12 mouse cellular contexts compared by ENCODE assay signal in the genomic region with DNA sequence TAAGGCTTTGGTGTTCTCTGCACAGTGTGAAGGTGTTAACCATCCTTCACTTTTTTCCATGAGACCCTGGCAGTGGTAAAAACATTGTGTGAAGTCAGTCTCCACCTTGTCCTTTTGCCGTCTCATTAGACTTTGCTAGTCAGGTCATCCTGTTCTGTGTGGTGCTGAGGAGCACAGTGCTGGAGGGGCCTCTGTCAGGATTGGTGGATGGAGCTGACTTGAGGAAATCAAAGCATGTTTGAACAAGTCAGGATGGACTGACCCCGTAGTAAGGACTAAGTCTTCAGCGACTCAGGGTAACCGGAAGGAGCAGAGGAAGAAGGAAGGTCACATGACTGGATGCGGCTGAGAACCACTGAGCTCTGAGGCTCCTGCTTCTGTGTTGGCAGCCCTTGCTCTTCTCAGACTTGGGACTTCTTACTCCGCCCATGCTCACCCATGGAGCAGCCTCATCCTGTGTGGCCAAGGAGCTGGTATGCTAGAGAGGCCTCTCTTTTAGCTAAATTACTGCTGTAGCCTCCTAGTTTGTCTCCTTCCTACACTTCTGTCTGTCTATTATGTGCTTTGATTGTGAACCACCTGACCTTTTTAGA. TPM values are rescaled to one million over a fixed set of nuclear protein-coding genes. Genes with fewer than 3 reads are reported as not detected.
DNase-seq lines count a peak whose midpoint lies in the region; ATAC-seq and TF ChIP-seq lines count a peak whose summit lies in the region.
"Had no signal": no experiment of that assay in that cellular context is flagged by ENCODE, and none has a peak within 500 bp of the region (broad histone marks: within the 10 kb centered on the region; RNA-seq: fewer than 3 reads in every experiment).

No protein-coding gene starts in this region.

- WGBS in forebrain, embryonic 11.5 days, result 82% methylated on average over 6 of the region's 6 CpGs
- WGBS in forebrain, embryonic 16.5 days, result 90% methylated on average over 6 of the region's 6 CpGs
- 52% methylated on average over 6 of the region's 6 CpGs for WGBS in kidney, adult 2 months
- WGBS in midbrain, embryonic 14.5 days, result 81% methylated on average over 6 of the region's 6 CpGs
- 87% methylated on average over 6 of the region's 6 CpGs for WGBS in midbrain, embryonic 16.5 days
- WGBS in stomach, embryonic 16.5 days, result 61% methylated on average over 6 of the region's 6 CpGs
- WGBS in thymus, adult 2 months, result 61% methylated on average over 6 of the region's 6 CpGs

- H3K4me1 ChIP-seq in forebrain, embryonic 11.5 days (replicated peaks; ENCODE audit: control insufficient read depth, insufficient read depth, low read length), result peaks cover 6% of the 10 kb centered on the region; the same call in 1 of the 2 replicates
- peaks cover 5% of the 10 kb centered on the region for H3K4me1 ChIP-seq in forebrain, embryonic 16.5 days (replicated peaks; ENCODE audit: control insufficient read depth, insufficient read depth, low read length)
- 0 out of 2 replicates have a peak, but pooled peaks cover 17% of the 10 kb centered on the region for H3K4me1 ChIP-seq in kidney, adult 2 months (ENCODE audit: control insufficient read depth, insufficient read depth, low read length)
- peaks cover 14% of the 10 kb centered on the region for H3K4me1 ChIP-seq in midbrain, embryonic 14.5 days (ENCODE audit: control insufficient read depth, insufficient read depth, low read length)
- H3K4me1 ChIP-seq in midbrain, embryonic 16.5 days (ENCODE audit: control insufficient read depth, insufficient read depth, low read length), result peaks cover 23% of the 10 kb centered on the region
- H3K4me1 ChIP-seq in stomach, embryonic 16.5 days (ENCODE audit: control insufficient read depth, insufficient read depth, low read length), result 0 out of 2 replicates have a peak, but pooled peaks cover 4% of the 10 kb centered on the region
- H3K4me1 ChIP-seq in thymus, adult 2 months (replicated peaks; ENCODE audit: control insufficient read depth, insufficient read depth, low read length), result no peaks in the 10 kb centered on the region
- H3K4me1 ChIP-seq: liver, embryonic 13.5 days had no signal

- no peaks in the 10 kb centered on the region for H3K36me3 ChIP-seq in forebrain, embryonic 11.5 days (ENCODE audit: control insufficient read depth, insufficient read depth, low read length)
- H3K36me3 ChIP-seq in forebrain, embryonic 16.5 days (ENCODE audit: control insufficient read depth, insufficient read depth), result no peaks in the 10 kb centered on the region
- no peaks in the 10 kb centered on the region for H3K36me3 ChIP-seq in kidney, adult 2 months (ENCODE audit: control insufficient read depth, insufficient read depth, low read length)
- H3K36me3 ChIP-seq in midbrain, embryonic 14.5 days (ENCODE audit: control insufficient read depth, insufficient read depth, low read length), result no peaks in the 10 kb centered on the region
- H3K36me3 ChIP-seq in midbrain, embryonic 16.5 days (ENCODE audit: control insufficient read depth, insufficient read depth, low read length), result no peaks in the 10 kb centered on the region
- H3K36me3 ChIP-seq in stomach, embryonic 16.5 days (ENCODE audit: control insufficient read depth, insufficient read depth, low read length), result no peaks in the 10 kb centered on the region
- H3K36me3 ChIP-seq in thymus, adult 2 months (ENCODE audit: control insufficient read depth, insufficient read depth, low read length), result no peaks in the 10 kb centered on the region
- H3K36me3 ChIP-seq: liver, embryonic 13.5 days had no signal

- no peak overlapping the region for H3K9ac ChIP-seq in forebrain, embryonic 11.5 days (ENCODE audit: low read length)
- H3K9ac ChIP-seq in forebrain, embryonic 16.5 days (replicated peaks; ENCODE audit: low read depth, low read length), result no peak overlapping the region
- no peak overlapping the region for H3K9ac ChIP-seq in midbrain, embryonic 14.5 days (replicated peaks; ENCODE audit: low read length)
- H3K9ac ChIP-seq in midbrain, embryonic 16.5 days (ENCODE audit: low read depth, low read length), result no peak overlapping the region
- no peak overlapping the region for H3K9ac ChIP-seq in stomach, embryonic 16.5 days (ENCODE audit: low read length)
- H3K9ac ChIP-seq: liver, embryonic 13.5 days had no signal

- no peak overlapping the region for H3K27ac ChIP-seq in forebrain, embryonic 11.5 days (ENCODE audit: low read depth, low read length)
- no peak overlapping the region for H3K27ac ChIP-seq in forebrain, embryonic 16.5 days (ENCODE audit: low read length)
- H3K27ac ChIP-seq in kidney, adult 2 months (ENCODE audit: insufficient read depth, low read depth, low read length), result peak overlapping the region; percentile 82
- H3K27ac ChIP-seq in midbrain, embryonic 14.5 days (replicated peaks; ENCODE audit: low read depth, low read length), result 0 out of 2 replicates have a peak overlapping the region, but pooled peaks have one; percentile 37
- H3K27ac ChIP-seq in midbrain, embryonic 16.5 days (ENCODE audit: low read length), result no peak overlapping the region
- peak overlapping the region; percentile 66 for H3K27ac ChIP-seq in stomach, embryonic 16.5 days (ENCODE audit: low read length)
- H3K27ac ChIP-seq in thymus, adult 2 months (ENCODE audit: control insufficient read depth, insufficient read depth, low read length), result no peak overlapping the region
- H3K27ac ChIP-seq: liver, embryonic 13.5 days had no signal

- no peaks in the 10 kb centered on the region for H3K27me3 ChIP-seq in forebrain, embryonic 11.5 days (ENCODE audit: control insufficient read depth, insufficient read depth, low read length)
- H3K27me3 ChIP-seq in forebrain, embryonic 16.5 days (replicated peaks; ENCODE audit: control insufficient read depth, insufficient read depth, low read length), result no peaks in the 10 kb centered on the region
- H3K27me3 ChIP-seq in kidney, adult 2 months (replicated peaks; ENCODE audit: control insufficient read depth, insufficient read depth, low read length), result no peaks in the 10 kb centered on the region
- no peaks in the 10 kb centered on the region for H3K27me3 ChIP-seq in midbrain, embryonic 14.5 days (ENCODE audit: control insufficient read depth, insufficient read depth, low read length)
- H3K27me3 ChIP-seq in midbrain, embryonic 16.5 days (ENCODE audit: control insufficient read depth, insufficient read depth, low read depth, low read length), result no peaks in the 10 kb centered on the region
- no peaks in the 10 kb centered on the region for H3K27me3 ChIP-seq in stomach, embryonic 16.5 days (ENCODE audit: control insufficient read depth, insufficient read depth, low read length)
- no peaks in the 10 kb centered on the region for H3K27me3 ChIP-seq in thymus, adult 2 months (ENCODE audit: control insufficient read depth, insufficient read depth, low read length)
- H3K27me3 ChIP-seq: liver, embryonic 13.5 days had no signal

- H3K4me2 ChIP-seq in forebrain, embryonic 11.5 days (ENCODE audit: low read depth, low read length, severe bottlenecking), result no peak overlapping the region
- no peak overlapping the region for H3K4me2 ChIP-seq in forebrain, embryonic 16.5 days (ENCODE audit: low read length)
- H3K4me2 ChIP-seq in midbrain, embryonic 14.5 days (ENCODE audit: low read length), result no peak overlapping the region
- H3K4me2 ChIP-seq in midbrain, embryonic 16.5 days (ENCODE audit: low read length), result no peak overlapping the region
- H3K4me2 ChIP-seq in stomach, embryonic 16.5 days (ENCODE audit: low read depth, low read length), result no peak overlapping the region
- H3K4me2 ChIP-seq: liver, embryonic 13.5 days had no signal

- ATAC-seq in forebrain, embryonic 11.5 days (replicated peaks; ENCODE audit: low FRiP score), result 0 out of 2 replicates have a peak, but pooled peaks have one; percentile 21
- ATAC-seq in forebrain, embryonic 16.5 days, result no peak
- no peak for ATAC-seq in midbrain, embryonic 14.5 days (ENCODE audit: low FRiP score, low TSS enrichment)
- ATAC-seq in midbrain, embryonic 16.5 days, result no peak
- ATAC-seq in stomach, embryonic 16.5 days (ENCODE audit: insufficient read depth, low FRiP score), result peak; percentile 60; the same call in 1 of the 2 replicates

- no peak for TF ChIP-seq CTCF in kidney, adult 2 months (conservative IDR thresholded peaks at IDR 0.05; ENCODE audit: insufficient read depth, insufficient read length, low read depth, low read length)
- TF ChIP-seq CTCF in thymus, adult 2 months (IDR thresholded peaks at IDR 0.05; ENCODE audit: borderline replicate concordance, control insufficient read depth, extremely low read depth, insufficient read depth, low read length, poor library complexity), result no peak

- H3K4me3 ChIP-seq in forebrain, embryonic 11.5 days (ENCODE audit: low read depth, low read length), result no peak overlapping the region
- H3K4me3 ChIP-seq in forebrain, embryonic 16.5 days (replicated peaks; ENCODE audit: low read length), result no peak overlapping the region
- no peak overlapping the region for H3K4me3 ChIP-seq in kidney, adult 2 months (ENCODE audit: insufficient read depth, low read depth, low read length)
- no peak overlapping the region for H3K4me3 ChIP-seq in midbrain, embryonic 14.5 days (replicated peaks; ENCODE audit: low read depth, low read length)
- H3K4me3 ChIP-seq in midbrain, embryonic 16.5 days (ENCODE audit: low read depth, low read length), result no peak overlapping the region
- H3K4me3 ChIP-seq in stomach, embryonic 16.5 days (replicated peaks; ENCODE audit: low read length), result no peak overlapping the region
- H3K4me3 ChIP-seq in thymus, adult 2 months (ENCODE audit: control insufficient read depth, insufficient read depth, low read length), result no peak overlapping the region
- H3K4me3 ChIP-seq: liver, embryonic 13.5 days had no signal

- no peak for DNase-seq in forebrain, embryonic 11.5 days (ENCODE audit: low spot score)
- peak; percentile 33 for DNase-seq in kidney, adult 2 months
- DNase-seq in kidney, adult 11 months, result no peak
- no peak for DNase-seq in midbrain, embryonic 14.5 days
- no peak for DNase-seq in thymus, adult 2 months
- DNase-seq: cerebellum, adult 18-20 months; gastrocnemius, postnatal 14 days; liver, embryonic 13.5 days; retina, postnatal 1 day had no signal

- no peaks in the 10 kb centered on the region for H3K9me3 ChIP-seq in forebrain, embryonic 11.5 days (ENCODE audit: control insufficient read depth, low read length)
- no peaks in the 10 kb centered on the region for H3K9me3 ChIP-seq in forebrain, embryonic 16.5 days (ENCODE audit: control insufficient read depth, low read length)
- no peaks in the 10 kb centered on the region for H3K9me3 ChIP-seq in midbrain, embryonic 14.5 days (ENCODE audit: control insufficient read depth, low read length)
- H3K9me3 ChIP-seq in midbrain, embryonic 16.5 days (replicated peaks; ENCODE audit: control insufficient read depth, low read length, poor library complexity, severe bottlenecking), result no peaks in the 10 kb centered on the region
- H3K9me3 ChIP-seq in stomach, embryonic 16.5 days (replicated peaks; ENCODE audit: control insufficient read depth, low read length), result no peaks in the 10 kb centered on the region
- H3K9me3 ChIP-seq: liver, embryonic 13.5 days had no signal

- no peak for TF ChIP-seq POLR2A in kidney, adult 2 months (IDR thresholded peaks at IDR 0.05; ENCODE audit: low read depth, low read length)
- no peak for TF ChIP-seq POLR2A in thymus, adult 2 months (IDR thresholded peaks at IDR 0.05; ENCODE audit: control insufficient read depth, extremely low read depth, insufficient read depth, low read length, poor library complexity)

RNA-seq across cellular contexts. Expression of a gene that starts 14.0 kb away (rescaled TPM):
- polyA plus RNA-seq in forebrain, embryonic 11.5 days (2014; fragmentation: Nextera tagmentation; extraction: Ambion mirVana), result 18.7 and 19.8 TPM in 2 replicates
- 24.4 and 41.6 TPM in 2 replicates for polyA plus RNA-seq in forebrain, embryonic 16.5 days (2015; fragmentation: Nextera tagmentation; extraction: Ambion mirVana)
- 4.1 and 4.3 TPM in 2 replicates for polyA plus RNA-seq in kidney, adult 2 months (2012; rRNA removed)
- 30.5 and 34.3 TPM in 2 replicates for polyA plus RNA-seq in midbrain, embryonic 14.5 days (2014; fragmentation: Nextera tagmentation; extraction: Ambion mirVana)
- polyA plus RNA-seq in midbrain, embryonic 16.5 days (2015; fragmentation: Nextera tagmentation; extraction: Ambion mirVana), result 34.8 and 38.7 TPM in 2 replicates
- polyA plus RNA-seq in stomach, embryonic 16.5 days (2015; fragmentation: Nextera tagmentation; extraction: Ambion mirVana), result 6.7 and 8.7 TPM in 2 replicates
- polyA plus RNA-seq in thymus, adult 2 months (2012; rRNA removed), result 2.0 and 2.3 TPM in 2 replicates

RNA-seq across cellular contexts. Expression of a gene that starts 14.1 kb away (rescaled TPM):
- 36.5 and 38.7 TPM in 2 replicates for polyA plus RNA-seq in forebrain, embryonic 11.5 days (2014; fragmentation: Nextera tagmentation; extraction: Ambion mirVana)
- polyA plus RNA-seq in forebrain, embryonic 16.5 days (2015; fragmentation: Nextera tagmentation; extraction: Ambion mirVana), result 30.5 and 33.4 TPM in 2 replicates
- 5.9 and 7.3 TPM in 2 replicates for polyA plus RNA-seq in kidney, adult 2 months (2012; rRNA removed)
- polyA plus RNA-seq in midbrain, embryonic 14.5 days (2014; fragmentation: Nextera tagmentation; extraction: Ambion mirVana), result 31.8 and 32.1 TPM in 2 replicates
- 30.1 TPM in 2 replicates for polyA plus RNA-seq in midbrain, embryonic 16.5 days (2015; fragmentation: Nextera tagmentation; extraction: Ambion mirVana)
- 28.7 and 30.9 TPM in 2 replicates for polyA plus RNA-seq in stomach, embryonic 16.5 days (2015; fragmentation: Nextera tagmentation; extraction: Ambion mirVana)
- polyA plus RNA-seq in thymus, adult 2 months (2012; rRNA removed), result 5.6 and 8.6 TPM in 2 replicates

Comparison
In these comparisons a context has a peak if more than half of its experiments do, and no peak if none do; other contexts are left out.
1. ATAC-seq: peak in forebrain, embryonic 11.5 days (single experiment) and stomach, embryonic 16.5 days (single experiment); none in forebrain, embryonic 16.5 days (single experiment), midbrain, embryonic 14.5 days (single experiment) and midbrain, embryonic 16.5 days (single experiment).
2. H3K27ac ChIP-seq: peak in kidney, adult 2 months (single experiment), midbrain, embryonic 14.5 days (single experiment) and stomach, embryonic 16.5 days (single experiment); none in forebrain, embryonic 11.5 days (single experiment), forebrain, embryonic 16.5 days (single experiment), midbrain, embryonic 16.5 days (single experiment) and thymus, adult 2 months (single experiment).